Mouse (Mus musculus): ENCODE measurements at regions not wholly inside any gene's neighbourhood (a gene's known extent, or its start where the extent isn't known, plus 50 kb on each side); places are given as distances from the start of the nearest gene placed in this dataset.

DNA sequence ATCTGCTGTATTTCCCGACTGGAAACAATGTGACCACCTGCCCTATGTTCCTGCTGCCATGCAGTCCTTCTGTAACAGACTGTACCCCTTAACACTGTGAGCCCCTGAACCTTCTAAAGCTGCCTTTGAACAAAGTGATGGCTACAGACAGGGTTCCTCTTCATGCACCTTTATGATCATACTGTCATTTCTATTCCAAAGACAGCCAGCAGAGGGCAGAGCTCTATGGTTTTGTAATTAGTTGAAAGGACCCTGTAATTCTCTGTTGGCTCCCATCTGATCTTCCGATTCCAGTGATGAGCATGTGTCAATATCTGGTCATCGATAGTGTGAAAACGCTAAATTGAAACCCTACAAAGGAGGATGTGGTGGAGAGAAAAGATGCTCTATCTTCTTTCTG, 99.1 kb upstream of the Nckap5 start:
- TF ChIP-seq CTCF (IDR thresholded peaks at IDR 0.05; ENCODE audit: insufficient read depth, low read length) (no peak), POLR2A (IDR thresholded peaks at IDR 0.05; ENCODE audit: borderline replicate concordance, extremely low read depth, low read depth, low read length) (no peak)
